Mouse (Mus musculus): ENCODE measurements around the gene Rhpn2.

- TF ChIP-seq MAFK (IDR thresholded peaks at IDR 0.05; ENCODE audit: insufficient read depth, low read depth, low read length) = no peak
- no peak for TF ChIP-seq ZC3H11A (IDR thresholded peaks at IDR 0.05; ENCODE audit: borderline replicate concordance, low read depth, low read length)
- no peak for TF ChIP-seq HCFC1 (IDR thresholded peaks at IDR 0.05; ENCODE audit: borderline replicate concordance, insufficient read depth, low read length)
- TF ChIP-seq ZNF384 (IDR thresholded peaks at IDR 0.05; ENCODE audit: low read depth, low read length) = no peak
- TF ChIP-seq CHD2 (IDR thresholded peaks at IDR 0.05; ENCODE audit: low read depth, low read length) = no peak
These were observed 11.1 kb upstream of the Rhpn2 start for GRCm38 (mm10) chr7:35322732-35323420.

All from ES-E14 (cell line).